Mouse (Mus musculus) brain, embryonic 14.5 days (tissue): ENCODE measurements at regions not wholly inside any gene's neighbourhood (a gene's known extent, or its start where the extent isn't known, plus 50 kb on each side); places are given as distances from the start of the nearest gene placed in this dataset.

Experiments used
- CTCF ChIP-seq: fragments of 200-500 bp; IDR thresholded peaks from 2 replicates; pipeline ENCODE4 v1.5.1; 2012; ENCODE audit warnings: inconsistent platforms, mild to moderate bottlenecking, moderate library complexity, borderline replicate concordance; ENCODE audit not compliant: insufficient read depth, insufficient read length; ENCODE audit errors: extremely low read depth
- POLR2A ChIP-seq: fragments of 200-500 bp; IDR thresholded peaks from 2 replicates; pipeline ENCODE4 v1.6.1; 2012; ENCODE audit warnings: mild to moderate bottlenecking, inconsistent platforms, borderline replicate concordance; ENCODE audit not compliant: poor library complexity, insufficient read depth, insufficient read length, severe bottlenecking; ENCODE audit errors: extremely low read depth

- TF ChIP-seq CTCF (no peak), POLR2A (no peak)
Observed at GRCm38 (mm10) chr11:92743191-92743590, 354.6 kb upstream of the Car10 start.
